Mouse (Mus musculus) midbrain, embryonic 14.5 days (tissue): ENCODE measurements around the gene Gm11146. TPM values are rescaled to one million over a fixed set of nuclear protein-coding genes. Genes with fewer than 3 reads are reported as not detected.

ENCODE experiments used
- ATAC-seq: fragments of 200-750 bp; cut with Nextera tagmentation; 2 replicates; pipeline ENCODE4 v1.8.0; 2017; ENCODE audit warnings: moderate number of reproducible peaks, moderate library complexity; ENCODE audit not compliant: low FRiP score, low TSS enrichment
- DNase-seq: peaks from one replicate; pipeline ENCODE4 v3.0.0-alpha.2; 2015
- H3K27ac ChIP-seq: fragments of 300-500 bp; sonication (generic); replicated peaks from 2 replicates; pipeline ENCODE4 v1.5.1; 2014; ENCODE audit warnings: mild to moderate bottlenecking, low read depth, low read length, moderate library complexity
- H3K27me3 ChIP-seq: fragments of 300-500 bp; sonication (generic); 2 replicates; pipeline ENCODE4 v1.6.1; 2014; ENCODE audit warnings: low read length, control low read depth, mixed read lengths; ENCODE audit not compliant: control insufficient read depth, insufficient read depth
- H3K36me3 ChIP-seq: fragments of 300-500 bp; sonication (generic); 2 replicates; pipeline ENCODE4 v1.6.1; 2014; ENCODE audit warnings: low read length, control low read depth; ENCODE audit not compliant: control insufficient read depth, insufficient read depth
- H3K4me1 ChIP-seq: fragments of 300-500 bp; sonication (generic); 2 replicates; pipeline ENCODE4 v1.6.1; 2014; ENCODE audit warnings: mild to moderate bottlenecking, antibody characterized with exemption, low read length, control low read depth; ENCODE audit not compliant: control insufficient read depth, insufficient read depth
- H3K4me2 ChIP-seq: fragments of 300-500 bp; sonication (generic); 2 replicates; pipeline ENCODE4 v1.6.1; 2014; ENCODE audit warnings: mild to moderate bottlenecking, low read length, moderate library complexity
- H3K4me3 ChIP-seq: fragments of 300-500 bp; sonication (generic); replicated peaks from 2 replicates; pipeline ENCODE4 v1.5.1; 2014; ENCODE audit warnings: low read depth, low read length
- H3K9ac ChIP-seq: fragments of 300-500 bp; sonication (generic); replicated peaks from 2 replicates; pipeline ENCODE4 v1.6.1; 2014; ENCODE audit warnings: mild to moderate bottlenecking, low read length, moderate library complexity
- H3K9me3 ChIP-seq: fragments of 300-500 bp; sonication (generic); 2 replicates; pipeline ENCODE4 v1.6.1; 2016; ENCODE audit warnings: low read length, control low read depth, mixed read lengths; ENCODE audit not compliant: control insufficient read depth
- WGBS: fragments of 180-500 bp; shearing (Covaris S2); extraction: QIAGEN DNeasy Blood & Tissue Kit; methylation state at CpG from one replicate; pipeline ENCODE4 v1.1.7; 2014; 5-methylcytosine and 5-hydroxymethylcytosine counted together
- polyA plus RNA-seq: library from polyadenylated mRNA; unstranded; fragments of >200 nt; fragmentation: Nextera tagmentation; extraction: Ambion mirVana; gene quantifications from 2 replicates; pipeline ENCODE4 v1.2.1, GENCODE M21; 2014

Gene Gm11146
- polyA plus RNA-seq, 1 experiment from 2014 or later, result not detected

DNA sequence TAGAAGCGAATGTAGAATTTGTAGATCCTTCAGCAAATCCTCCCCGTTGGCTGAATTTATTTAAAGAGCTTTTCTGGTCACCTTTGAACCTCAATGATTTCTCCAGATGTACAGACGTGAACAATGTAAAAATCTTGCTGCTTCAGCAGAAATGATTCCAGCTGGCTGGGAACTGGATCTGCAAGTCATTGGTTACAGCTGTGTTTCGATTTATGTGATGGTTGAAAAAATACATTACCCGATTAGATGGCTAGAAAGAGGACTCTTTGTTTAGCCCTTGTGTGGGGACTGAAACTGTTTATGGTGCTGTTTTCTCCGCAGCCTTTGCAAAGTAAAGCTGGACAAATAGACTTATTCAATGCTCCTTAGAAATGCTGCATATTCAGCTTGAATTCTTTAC, 34.6 kb upstream of the Gm11146 start:
- Histone ChIP-seq H3K9me3 (no peaks in the 10 kb centered on the region), H3K36me3 (no peaks in the 10 kb centered on the region), H3K4me1 (peaks cover 13% of the 10 kb centered on the region), H3K27me3 (no peaks in the 10 kb centered on the region), H3K27ac (peak overlapping the region; percentile 74), H3K4me3 (no peak overlapping the region), H3K9ac (peak overlapping the region; percentile 31; the same call in 1 of the 2 replicates), H3K4me2 (peak overlapping the region; percentile 28)
- DNase-seq (peak; percentile 66), ATAC-seq (no peak)
- WGBS, result 28% methylated on average over 6 of the region's 6 CpGs

DNA sequence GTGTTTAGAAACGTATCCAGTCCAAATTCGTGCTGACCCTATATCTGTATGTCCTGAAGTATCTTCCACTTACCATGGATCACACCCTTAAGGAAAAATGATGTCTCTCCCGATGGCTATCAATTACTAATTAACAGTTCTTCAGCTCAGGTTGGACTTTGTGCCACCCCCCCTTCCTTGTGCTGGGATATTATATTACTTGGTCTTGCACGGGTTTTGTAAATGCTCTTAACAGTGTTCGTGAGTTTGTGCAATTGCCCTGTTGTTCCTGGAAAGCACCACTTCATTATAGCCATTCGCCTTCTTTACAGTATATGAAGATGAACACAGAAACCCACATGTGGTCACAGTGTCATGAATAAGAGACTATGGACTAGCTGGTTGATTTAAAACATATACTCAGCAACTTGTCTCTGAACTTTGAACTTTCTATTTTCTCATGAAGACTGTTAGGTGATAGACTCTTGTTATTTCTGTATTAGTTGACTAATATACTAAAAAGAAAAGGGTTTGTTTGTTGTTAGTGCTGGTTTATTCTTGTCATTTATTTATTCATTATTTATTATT, 30.5 kb upstream of the Gm11146 start:
- ATAC-seq, result no peak
- H3K9ac ChIP-seq, result no peak overlapping the region
- DNase-seq, result no peak
- H3K27me3 ChIP-seq, result no peaks in the 10 kb centered on the region
- WGBS, result 93% methylated on average over 6 of the region's 6 CpGs
- no peak overlapping the region for H3K4me2 ChIP-seq
- H3K4me3 ChIP-seq, result no peak overlapping the region
- H3K27ac ChIP-seq, result no peak overlapping the region
- no peaks in the 10 kb centered on the region for H3K9me3 ChIP-seq
- 0 out of 2 replicates have a peak, but pooled peaks cover 6% of the 10 kb centered on the region for H3K36me3 ChIP-seq
- peaks cover 13% of the 10 kb centered on the region for H3K4me1 ChIP-seq

- Histone ChIP-seq H3K36me3 (no peaks in the 10 kb centered on the region), H3K4me3 (no peak overlapping the region), H3K27me3 (no peaks in the 10 kb centered on the region), H3K27ac (no peak overlapping the region), H3K4me1 (0 out of 2 replicates have a peak, but pooled peaks cover 4% of the 10 kb centered on the region), H3K9me3 (no peaks in the 10 kb centered on the region), H3K9ac (no peak overlapping the region), H3K4me2 (no peak overlapping the region)
- ATAC-seq, result no peak
- WGBS, result 66% methylated on average over 5 of the region's 5 CpGs
- peak; percentile 43 for DNase-seq
Observed at GRCm38 (mm10) chr16:77622681-77623080, 20.8 kb upstream of the Gm11146 start.

- no peak overlapping the region for H3K4me3 ChIP-seq
- H3K4me1 ChIP-seq, result no peaks in the 10 kb centered on the region
- WGBS, result 80% methylated on average over 2 of the region's 2 CpGs
- peaks cover 6% of the 10 kb centered on the region; the same call in 1 of the 2 replicates for H3K36me3 ChIP-seq
- H3K27ac ChIP-seq, result no peak overlapping the region
- H3K9me3 ChIP-seq, result no peaks in the 10 kb centered on the region
- ATAC-seq, result no peak
- no peak for DNase-seq
- no peak overlapping the region for H3K9ac ChIP-seq
- no peak overlapping the region for H3K4me2 ChIP-seq
- no peaks in the 10 kb centered on the region for H3K27me3 ChIP-seq
Observed at GRCm38 (mm10) chr16:77602581-77602980, 687 bp upstream of the Gm11146 start.

DNA sequence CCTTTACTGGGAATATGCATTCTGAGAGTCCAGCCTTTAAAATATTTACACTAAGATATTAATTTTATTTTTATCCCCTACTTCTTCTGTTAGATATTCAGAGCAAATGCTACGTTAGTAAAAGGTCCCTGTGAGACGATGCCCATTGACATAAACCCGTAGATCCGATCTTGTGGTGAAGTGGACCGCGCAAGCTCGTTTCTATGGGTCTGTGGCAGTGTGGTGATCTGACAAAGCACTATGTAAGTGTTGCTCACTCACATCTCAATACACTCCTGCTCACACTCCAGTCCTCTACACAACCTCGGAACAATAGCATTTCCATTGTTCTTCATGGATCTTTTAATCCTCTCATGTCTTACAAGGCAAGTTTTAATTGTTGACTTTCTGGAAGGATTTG, 3.1 kb downstream of the Gm11146 start:
- peak overlapping the region; percentile 27; the same call in 1 of the 2 replicates for H3K27ac ChIP-seq
- no peak for ATAC-seq

DNA sequence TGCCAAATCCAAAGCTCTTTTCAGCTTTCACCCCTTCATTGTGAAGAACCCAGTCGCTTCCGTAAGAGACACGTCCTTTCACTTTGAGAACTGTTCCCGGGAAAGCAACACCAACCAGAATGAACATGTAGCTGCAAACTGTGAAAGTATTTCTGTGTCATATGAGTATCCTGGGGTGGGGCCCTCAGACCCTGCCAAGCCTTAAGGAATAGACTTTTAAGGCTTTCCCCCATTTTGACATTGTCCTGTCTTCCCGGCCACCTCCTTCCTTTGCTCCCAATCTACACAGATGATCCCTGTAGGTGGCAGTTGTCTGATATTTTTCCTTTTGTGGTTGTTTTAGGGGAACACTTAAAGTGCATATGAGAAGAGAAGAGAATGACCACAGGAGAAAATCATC, 5.3 kb downstream of the Gm11146 start:
- Histone ChIP-seq H3K4me2 (peak overlapping the region; percentile 53), H3K27ac (peak overlapping the region; percentile 89), H3K9me3 (no peaks in the 10 kb centered on the region), H3K36me3 (peaks cover 6% of the 10 kb centered on the region; the same call in 1 of the 2 replicates), H3K4me3 (peak overlapping the region; percentile 39), H3K4me1 (peaks cover 11% of the 10 kb centered on the region; the same call in 1 of the 2 replicates), H3K9ac (peak overlapping the region; percentile 65), H3K27me3 (no peaks in the 10 kb centered on the region)
- no peak for ATAC-seq
- DNase-seq, result peak; percentile 64
- WGBS, result 21% methylated on average over 5 of the region's 5 CpGs

More for the DNA sequence above, 3.1 kb downstream of the Gm11146 start:
- no peaks in the 10 kb centered on the region for H3K27me3 ChIP-seq
- H3K9ac ChIP-seq, result no peak overlapping the region; the same call in 1 of the 2 replicates
- DNase-seq, result no peak
- peak overlapping the region; percentile 38 for H3K4me2 ChIP-seq
- H3K4me3 ChIP-seq, result peak overlapping the region; percentile 22; the same call in 1 of the 2 replicates
- no peaks in the 10 kb centered on the region for H3K9me3 ChIP-seq
- WGBS, result 60% methylated on average over 8 of the region's 8 CpGs
- 0 out of 2 replicates have a peak, but pooled peaks cover 4% of the 10 kb centered on the region for H3K4me1 ChIP-seq
- peaks cover 6% of the 10 kb centered on the region; the same call in 1 of the 2 replicates for H3K36me3 ChIP-seq

DNA sequence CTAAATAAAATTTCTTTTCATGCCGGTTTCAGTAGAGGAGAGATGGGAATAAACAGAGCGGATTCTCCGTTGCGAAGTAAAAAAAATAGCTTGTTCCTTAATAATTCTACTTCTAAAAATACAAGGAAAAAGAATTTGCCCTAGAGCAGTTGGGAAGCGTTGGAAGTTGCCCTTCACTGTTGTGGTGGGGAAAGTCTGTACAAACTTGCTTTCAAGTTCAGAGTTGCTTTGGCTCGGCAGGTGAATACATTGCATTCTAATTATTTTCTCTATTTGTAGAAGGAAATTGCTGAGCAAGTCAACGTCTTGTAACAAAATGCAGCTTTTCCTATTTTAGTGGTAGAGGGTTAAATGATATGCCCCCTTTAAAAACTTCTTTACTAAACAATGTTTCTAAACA, 6.2 kb downstream of the Gm11146 start:
- no peaks in the 10 kb centered on the region for H3K27me3 ChIP-seq
- H3K9me3 ChIP-seq, result no peaks in the 10 kb centered on the region
- WGBS, result 63% methylated on average over 7 of the region's 7 CpGs
- H3K4me1 ChIP-seq, result peaks cover 11% of the 10 kb centered on the region; the same call in 1 of the 2 replicates
- DNase-seq (peak; percentile 53), ATAC-seq (no peak)
- peak overlapping the region; percentile 38 for H3K4me3 ChIP-seq
- H3K4me2 ChIP-seq, result peak overlapping the region; percentile 56
- peak overlapping the region; percentile 65; the same call in 1 of the 2 replicates for H3K9ac ChIP-seq
- H3K27ac ChIP-seq, result peak overlapping the region; percentile 94
- peaks cover 6% of the 10 kb centered on the region; the same call in 1 of the 2 replicates for H3K36me3 ChIP-seq

GRCm38 (mm10) chr16:77594553-77594952, 7.3 kb downstream of the Gm11146 start:
- no peaks in the 10 kb centered on the region for H3K9me3 ChIP-seq
- peak; percentile 63 for ATAC-seq
- H3K9ac ChIP-seq, result peak overlapping the region; percentile 65
- H3K27me3 ChIP-seq, result no peaks in the 10 kb centered on the region
- WGBS, result 27% methylated on average over 13 of the region's 13 CpGs
- H3K4me1 ChIP-seq, result peaks cover 11% of the 10 kb centered on the region; the same call in 1 of the 2 replicates
- peak; percentile 80 for DNase-seq
- H3K27ac ChIP-seq, result peak overlapping the region; percentile 94
- H3K4me3 ChIP-seq, result peak overlapping the region; percentile 38
- peaks cover 5% of the 10 kb centered on the region; the same call in 1 of the 2 replicates for H3K36me3 ChIP-seq
- H3K4me2 ChIP-seq, result peak overlapping the region; percentile 56
